Mouse (Mus musculus): ENCODE measurements around the gene C1s1. TPM values are rescaled to one million over a fixed set of nuclear protein-coding genes. Genes with fewer than 3 reads are reported as not detected.
A peak's percentile ranks its signal among the peaks of the same experiment; 100 is the strongest.
"Not testable (repeated sequence)": the region's sequence is repeated elsewhere in the genome, so short reads cannot be mapped to it uniquely, and the experiment has no call there.

Gene C1s1
- polyA plus RNA-seq, 1 experiment from 2014 or later: 60.3 TPM

DNA sequence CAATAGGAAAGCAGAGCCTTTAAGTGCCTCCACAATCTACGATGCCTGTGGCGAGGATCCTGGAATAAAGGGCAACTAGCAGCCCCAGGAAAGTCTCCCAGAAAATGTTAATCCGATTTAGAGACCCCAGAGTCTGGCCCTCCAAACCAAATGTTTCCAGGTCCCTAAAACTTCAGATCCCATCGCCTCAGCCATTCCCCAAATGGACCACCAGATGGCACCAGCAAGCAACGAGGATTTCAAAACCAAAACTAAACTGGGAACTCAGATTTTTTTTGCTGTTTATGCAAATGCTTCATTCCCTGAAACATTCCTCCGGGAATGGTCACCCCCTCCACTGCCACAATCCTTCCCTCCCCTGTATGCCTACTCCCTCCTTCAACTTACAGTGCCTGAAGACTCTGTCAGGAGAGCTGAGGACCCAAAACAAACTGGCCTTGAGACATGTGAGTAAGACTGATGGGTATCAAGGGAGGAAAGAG, 29.8 kb downstream of the C1s1 start, which contains the start of gene C1ra:
TSS of gene C1ra (plus strand) at position 51 of the 482 bp plus-strand sequence.
- peak; percentile 71 for TF ChIP-seq CTCF (IDR thresholded peaks at IDR 0.05)
- no peaks in the 10 kb centered on the region for H3K27me3 ChIP-seq
- ATAC-seq (peak; percentile 56), DNase-seq (ENCODE audit: low read depth, low spot score) (peak; percentile 10)
- ChIA-PET POLR2A (interaction anchor here (0.8 kb wide), 1 partner anchor 57 kb away, joined by 3 read pairs; the partner anchor contains the start of gene C1rb), CTCF (interaction anchor here (0.5 to 1.4 kb wide), 6 partner anchors 9 to 132 kb away, joined by 3 to 4 read pairs (median 3); partner anchors contain the start of gene C1rl)
- in situ Hi-C loops (cut with MboI; ENCODE audit: low pct_unique_long_range_greater_than_20kb): no loop called here

DNA sequence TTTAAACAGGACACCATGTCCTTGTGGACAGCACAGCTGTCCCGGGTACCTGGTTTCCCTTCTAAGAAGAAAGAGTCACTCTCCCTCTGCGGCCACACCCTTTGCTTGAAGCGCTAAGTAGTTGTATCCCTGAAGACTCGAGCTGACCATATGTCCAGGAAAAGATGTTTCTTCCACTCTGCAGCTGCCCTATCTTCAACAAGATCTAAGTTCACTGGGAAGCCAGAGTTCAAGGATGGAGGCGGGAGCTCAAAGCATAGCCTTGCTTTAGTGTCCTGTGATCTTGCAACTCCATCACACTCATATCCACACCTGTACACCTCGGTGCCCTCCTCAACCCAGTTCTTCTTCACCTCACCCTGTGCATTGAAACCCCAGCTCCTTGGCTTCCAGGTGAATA, 30.2 kb downstream of the C1s1 start:
- DNase-seq (ENCODE audit: low read depth, low spot score) (no peak), ATAC-seq (no peak)
- POLR2A ChIA-PET: interaction anchor here (0.8 kb wide), 1 partner anchor 58 kb away, joined by 3 read pairs; the partner anchor contains the start of gene C1rb
- no peaks in the 10 kb centered on the region for H3K27me3 ChIP-seq
- in situ Hi-C loops (cut with MboI; ENCODE audit: low pct_unique_long_range_greater_than_20kb): no loop called here
- no peak for TF ChIP-seq CTCF (IDR thresholded peaks at IDR 0.05)
- CTCF ChIA-PET: interaction anchor here (0.9 to 1.4 kb wide), 3 partner anchors 9 to 19 kb away, joined by 3 read pairs; partner anchors contain the start of gene C1rl

GRCm38 (mm10) chr6:124509192-124509591, 33.0 kb downstream of the C1s1 start:
- in situ Hi-C loops (cut with MboI; ENCODE audit: low pct_unique_long_range_greater_than_20kb); DNase-seq (ENCODE audit: low read depth, low spot score); H3K27me3 ChIP-seq; ATAC-seq; POLR2A ChIA-PET: not testable (repeated sequence)
- CTCF ChIA-PET: interaction anchor here (1.5 kb wide), 1 partner anchor 16 kb away, joined by 4 read pairs; the partner anchor contains the start of gene C1rl

- ChIA-PET CTCF (interaction anchor here (1.5 kb wide), 1 partner anchor 15 kb away, joined by 4 read pairs; the partner anchor contains the start of gene C1rl), POLR2A (no interaction called here)
- H3K27me3 ChIP-seq: no peaks in the 10 kb centered on the region
- no peak for TF ChIP-seq CTCF (IDR thresholded peaks at IDR 0.05)
- in situ Hi-C loops (cut with MboI; ENCODE audit: low pct_unique_long_range_greater_than_20kb): no loop called here
- ATAC-seq (no peak), DNase-seq (ENCODE audit: low read depth, low spot score) (no peak)
These were observed 33.9 kb downstream of the C1s1 start for GRCm38 (mm10) chr6:124508292-124508691.

- no peak for TF ChIP-seq CTCF (IDR thresholded peaks at IDR 0.05)
- ChIA-PET CTCF (no interaction called here), POLR2A (no interaction called here)
- in situ Hi-C loops (cut with MboI; ENCODE audit: low pct_unique_long_range_greater_than_20kb): no loop called here
- H3K27me3 ChIP-seq: no peaks in the 10 kb centered on the region
- DNase-seq (ENCODE audit: low read depth, low spot score) (no peak), ATAC-seq (no peak)
These were observed 35.2 kb downstream of the C1s1 start for GRCm38 (mm10) chr6:124506991-124507390.

GRCm38 (mm10) chr6:124505028-124505427, 37.1 kb downstream of the C1s1 start:
- ChIA-PET CTCF (no interaction called here), POLR2A (no interaction called here)
- in situ Hi-C loops (cut with MboI; ENCODE audit: low pct_unique_long_range_greater_than_20kb): no loop called here
- no peak for TF ChIP-seq CTCF (IDR thresholded peaks at IDR 0.05)
- DNase-seq (ENCODE audit: low read depth, low spot score) (no peak), ATAC-seq (no peak)
- no peaks in the 10 kb centered on the region for H3K27me3 ChIP-seq

- DNase-seq (ENCODE audit: low read depth, low spot score) (no peak), ATAC-seq (no peak)
- H3K27me3 ChIP-seq: no peaks in the 10 kb centered on the region
- no peak for TF ChIP-seq CTCF (IDR thresholded peaks at IDR 0.05)
- in situ Hi-C loops (cut with MboI; ENCODE audit: low pct_unique_long_range_greater_than_20kb): no loop called here
- POLR2A ChIA-PET: no interaction called here
- CTCF ChIA-PET: interaction anchor here (1.4 kb wide), 1 partner anchor 10 kb away, joined by 3 read pairs; the partner anchor contains the start of gene C1ra
These were observed 40.1 kb downstream of the C1s1 start for GRCm38 (mm10) chr6:124502021-124502420.

- ChIA-PET CTCF (no interaction called here), POLR2A (no interaction called here)
- ATAC-seq (no peak), DNase-seq (ENCODE audit: low read depth, low spot score) (no peak)
- no peaks in the 10 kb centered on the region for H3K27me3 ChIP-seq
- no peak for TF ChIP-seq CTCF (IDR thresholded peaks at IDR 0.05)
- in situ Hi-C loops (cut with MboI; ENCODE audit: low pct_unique_long_range_greater_than_20kb): no loop called here
These were observed 40.7 kb downstream of the C1s1 start for GRCm38 (mm10) chr6:124501473-124501872.

DNA sequence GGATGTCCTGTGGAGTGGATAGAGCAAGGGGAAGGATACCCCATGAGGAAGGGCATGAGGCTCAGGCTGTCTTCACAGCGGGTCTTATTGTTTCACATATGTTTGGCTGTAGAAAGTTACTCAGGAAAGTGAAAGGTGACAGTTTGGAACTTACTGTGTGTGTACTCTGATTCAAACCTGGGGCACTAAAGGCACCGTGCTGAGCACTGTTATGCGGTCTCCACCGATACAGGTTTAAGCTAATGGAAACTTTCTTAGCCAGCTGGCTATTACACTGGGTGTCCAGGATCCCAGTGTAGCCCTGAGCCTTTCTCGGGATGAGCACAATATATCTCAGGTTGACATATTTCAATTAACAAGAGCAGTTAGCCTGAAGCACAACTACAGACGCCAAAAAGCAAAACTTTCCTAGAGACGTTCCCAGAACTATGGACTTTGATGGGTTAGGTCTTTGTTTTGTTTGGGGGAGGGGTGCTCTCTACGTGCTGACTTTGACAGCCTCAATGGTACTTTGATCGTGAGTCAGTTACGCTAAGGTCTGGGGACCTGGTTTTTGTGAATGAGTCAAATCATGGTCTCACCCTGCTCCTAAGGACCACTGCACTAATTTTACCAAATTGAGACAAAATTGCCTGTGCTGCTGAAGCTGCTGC, 42.1 kb downstream of the C1s1 start:
- ATAC-seq (no peak), DNase-seq (ENCODE audit: low read depth, low spot score) (no peak)
- CTCF ChIA-PET: no interaction called here
- in situ Hi-C loops (cut with MboI; ENCODE audit: low pct_unique_long_range_greater_than_20kb): loop anchor here (25.0 kb wide), 1 partner anchor 262 kb away; the partner anchor contains the start of genes Atn1, Eno2 and Gm45234
- TF ChIP-seq CTCF (IDR thresholded peaks at IDR 0.05): no peak
- H3K27me3 ChIP-seq: no peaks in the 10 kb centered on the region
- POLR2A ChIA-PET: no interaction called here

GRCm38 (mm10) chr6:124496054-124496453, 46.1 kb downstream of the C1s1 start:
- ChIA-PET POLR2A (no interaction called here), CTCF (no interaction called here)
- DNase-seq (ENCODE audit: low read depth, low spot score) (no peak), ATAC-seq (no peak)
- in situ Hi-C loops (cut with MboI; ENCODE audit: low pct_unique_long_range_greater_than_20kb): loop anchor here (25.0 kb wide), 1 partner anchor 266 kb away; the partner anchor contains the start of genes Atn1, Eno2 and Gm45234
- H3K27me3 ChIP-seq: no peaks in the 10 kb centered on the region
- no peak for TF ChIP-seq CTCF (IDR thresholded peaks at IDR 0.05)

DNA sequence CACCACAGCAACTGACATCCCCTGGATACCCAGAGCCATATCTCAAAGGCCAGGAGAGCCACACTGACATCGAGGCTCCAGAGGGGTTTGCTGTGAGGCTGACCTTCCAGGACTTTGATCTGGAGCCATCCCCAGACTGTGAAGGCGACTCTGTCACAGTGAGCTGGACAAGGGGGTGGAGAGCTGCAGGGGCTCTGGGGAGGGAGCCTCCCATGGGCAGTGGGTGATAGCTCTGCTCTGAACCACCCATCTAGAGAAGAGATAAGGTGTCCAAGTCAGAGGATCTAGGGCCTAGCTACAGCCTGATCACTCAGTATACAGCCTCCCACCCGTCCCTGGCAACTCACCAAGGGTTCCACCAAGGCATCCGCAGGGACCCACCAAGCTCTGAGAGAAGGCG, 48.3 kb downstream of the C1s1 start:
- TF ChIP-seq CTCF (IDR thresholded peaks at IDR 0.05): no peak
- in situ Hi-C loops (cut with MboI; ENCODE audit: low pct_unique_long_range_greater_than_20kb): loop anchor here (25.0 kb wide), 1 partner anchor 268 kb away; the partner anchor contains the start of genes Atn1, Eno2 and Gm45234
- no peak for DNase-seq (ENCODE audit: low read depth, low spot score)
- H3K27me3 ChIP-seq: no peaks in the 10 kb centered on the region
- ATAC-seq: no peak
- POLR2A ChIA-PET: no interaction called here
- CTCF ChIA-PET: interaction anchor here (0.7 to 2.7 kb wide), 4 partner anchors 12 to 169 kb away, joined by 3 to 10 read pairs (median 5); partner anchors contain the start of genes C1s1, Lpcat3 and Pex5

All from Patski (cell line).